Mouse (Mus musculus): ENCODE measurements at regions not wholly inside any gene's neighbourhood (a gene's known extent, or its start where the extent isn't known, plus 50 kb on each side); places are given as distances from the start of the nearest gene placed in this dataset.

GRCm38 (mm10) chr12:39757975-39758374, 279.9 kb downstream of the Arl4a start:
- TF ChIP-seq ZNF384 (IDR thresholded peaks at IDR 0.05; ENCODE audit: low read depth, low read length) (no peak), HCFC1 (IDR thresholded peaks at IDR 0.05; ENCODE audit: borderline replicate concordance, insufficient read depth, low read length) (no peak), CHD2 (IDR thresholded peaks at IDR 0.05; ENCODE audit: low read depth, low read length) (no peak), ZC3H11A (IDR thresholded peaks at IDR 0.05; ENCODE audit: borderline replicate concordance, low read depth, low read length) (no peak)
